Mouse (Mus musculus) ES-E14 (cell line): ENCODE results near the gene Tmem229b.

Source experiments
- CHD2 ChIP-seq: IDR thresholded peaks from 2 replicates; pipeline ENCODE4 v1.6.1; 2014; ENCODE audit warnings: mild to moderate bottlenecking, low read depth, low read length, inconsistent platforms
- HCFC1 ChIP-seq: IDR thresholded peaks from 2 replicates; pipeline ENCODE4 v1.6.1; 2012; ENCODE audit warnings: low read length, inconsistent platforms, borderline replicate concordance; ENCODE audit not compliant: insufficient read depth
- ZC3H11A ChIP-seq: IDR thresholded peaks from 2 replicates; pipeline ENCODE4 v1.6.1; 2012; ENCODE audit warnings: low read depth, mild to moderate bottlenecking, inconsistent platforms, low read length, borderline replicate concordance
- ZNF384 ChIP-seq: IDR thresholded peaks from 2 replicates; pipeline ENCODE4 v1.6.1; 2012; ENCODE audit warnings: low read depth, low read length, inconsistent platforms

- TF ChIP-seq ZC3H11A (no peak), HCFC1 (no peak), ZNF384 (no peak), CHD2 (no peak)
Observed at GRCm38 (mm10) chr12:78927287-78927686, 80.1 kb downstream of the Tmem229b start.
